In genomic region chr1:166429053-166429452, GRCm38 (mm10) we compare ENCODE assay signal across 7 mouse cellular contexts. TPM values are rescaled to one million over a fixed set of nuclear protein-coding genes. Genes with fewer than 3 reads are reported as not detected.
DNase-seq lines count a peak whose midpoint lies in the region; ATAC-seq and TF ChIP-seq lines count a peak whose summit lies in the region.

No protein-coding gene starts in this region.

- TF ChIP-seq CTCF in bone marrow macrophage, adult 2 months (IDR thresholded peaks at IDR 0.05; ENCODE audit: low read depth, low read length): no peak

- H3K4me3 ChIP-seq in bone marrow macrophage, adult 2 months (ENCODE audit: insufficient read depth, low read length): peak overlapping the region; percentile 42

- peak; percentile 55 for DNase-seq in layer of hippocampus, adult 11-12 months (ENCODE audit: low spot score)
- DNase-seq in layer of hippocampus, adult 8-10 months (ENCODE audit: low spot score in 2 of 2): no peak
- DNase-seq in testis, postnatal 14 days (ENCODE audit: low spot score): no peak
- DNase-seq in ovary, adult 18-20 months (ENCODE audit: low spot score): no peak

- no peak for TF ChIP-seq POLR2A in bone marrow macrophage, adult 2 months (IDR thresholded peaks at IDR 0.05; ENCODE audit: borderline replicate concordance, low read depth, low read length)

- ATAC-seq in granulocyte monocyte progenitor cell, adult 5-6 weeks (replicated peaks; ENCODE audit: poor library complexity, severe bottlenecking): peak; percentile 64
- peak; percentile 74 for ATAC-seq in megakaryocyte progenitor cell, adult 5-6 weeks (replicated peaks; ENCODE audit: poor library complexity)

- peaks cover 12% of the 10 kb centered on the region for H3K4me1 ChIP-seq in bone marrow macrophage, adult 2 months (ENCODE audit: control insufficient read depth, insufficient read depth, low read length)

- H3K27ac ChIP-seq in bone marrow macrophage, adult 2 months (ENCODE audit: insufficient read depth, low read depth, low read length): peak overlapping the region; percentile 88

RNA-seq across cellular contexts. Expression of gene Pogk, which starts 19.4 kb away (rescaled TPM):
- total RNA-seq in layer of hippocampus, adult 8-10 months (2022): 10 to 100 TPM; 34.0 to 35.0 (median 34.4) TPM
- polyA plus RNA-seq in bone marrow macrophage, adult 2 months (2012; ENCODE audit: insufficient read depth, insufficient read length, missing spikeins): 7.7 and 8.4 TPM in 2 replicates
- 9.8 and 12.6 TPM in 2 replicates for total RNA-seq in granulocyte monocyte progenitor cell, adult 5-6 weeks (2014; fragmentation: Nextera tagmentation)
- total RNA-seq in granulocyte monocyte progenitor cell, adult 5-6 weeks (2017): 7.5 and 9.2 TPM in 2 replicates
- total RNA-seq in megakaryocyte progenitor cell, adult 5-6 weeks (2015): 7.8 and 8.5 TPM in 2 replicates
- 7.0 and 8.9 TPM in 2 replicates for total RNA-seq in megakaryocyte progenitor cell, adult 5-6 weeks (2017)

RNA-seq across cellular contexts. Expression of gene Tada1, which starts 50.2 kb away (rescaled TPM):
- 10 to 100 TPM; 36.5 to 41.8 (median 39.3) TPM for total RNA-seq in layer of hippocampus, adult 8-10 months (2022)
- 24.4 and 26.0 TPM in 2 replicates for polyA plus RNA-seq in bone marrow macrophage, adult 2 months (2012; ENCODE audit: insufficient read depth, insufficient read length, missing spikeins)
- 36.2 and 43.9 TPM in 2 replicates for total RNA-seq in granulocyte monocyte progenitor cell, adult 5-6 weeks (2014; fragmentation: Nextera tagmentation)
- total RNA-seq in granulocyte monocyte progenitor cell, adult 5-6 weeks (2017): 45.4 and 45.9 TPM in 2 replicates
- 49.2 and 56.1 TPM in 2 replicates for total RNA-seq in megakaryocyte progenitor cell, adult 5-6 weeks (2015)
- 36.1 and 44.9 TPM in 2 replicates for total RNA-seq in megakaryocyte progenitor cell, adult 5-6 weeks (2017)
